Mouse (Mus musculus) megakaryocyte-erythroid progenitor cell, adult 5-6 weeks (primary cell): ENCODE measurements around the gene Gm28051. TPM values are rescaled to one million over a fixed set of nuclear protein-coding genes. Genes with fewer than 3 reads are reported as not detected.

Source experiments
- total RNA-seq, 2 experiments: library from RNA; stranded (forward) in 1 of 2; stranded (reverse) in 1 of 2; fragments of 200-1000, 215-1000 nt in 1 of 2; fragments of >200 nt in 1 of 2; fragmentation: Nextera tagmentation in 1 of 2; gene quantifications; 2 replicates each; pipeline ENCODE4 v1.2.3; 2014 to 2017

Gm28051 gene
- total RNA-seq, 2 experiments from 2014 or later = not detected

Other genes with a start within 250 kb of the Gm28051 start
- not detected in 2 replicates for gene Chga, start 202.8 kb downstream of the Gm28051 start, total RNA-seq (2014; fragmentation: Nextera tagmentation)
- gene Chga, start 202.8 kb downstream of the Gm28051 start, total RNA-seq (2017) = not detected in 2 replicates
- gene Itpk1, start 52.8 kb downstream of the Gm28051 start, total RNA-seq (2014; fragmentation: Nextera tagmentation) = 7.4 and 12.1 TPM in 2 replicates
- gene Itpk1, start 52.8 kb downstream of the Gm28051 start, total RNA-seq (2017) = 4.9 and 6.5 TPM in 2 replicates
- 3.8 and 8.2 TPM in 2 replicates for gene Moap1, start 14.1 kb downstream of the Gm28051 start, total RNA-seq (2014; fragmentation: Nextera tagmentation)
- 11.5 and 15.8 TPM in 2 replicates for gene Moap1, start 14.1 kb downstream of the Gm28051 start, total RNA-seq (2017)
- 9.2 and 13.8 TPM in 2 replicates for gene Tmem251, start 14.0 kb downstream of the Gm28051 start, total RNA-seq (2014; fragmentation: Nextera tagmentation)
- gene Tmem251, start 14.0 kb downstream of the Gm28051 start, total RNA-seq (2017) = 8.1 and 10.8 TPM in 2 replicates
- gene Gon7, start within 50 bp of the Gm28051 start, total RNA-seq (2014; fragmentation: Nextera tagmentation) = 12.2 and 21.1 TPM in 2 replicates
- 25.5 and 28.1 TPM in 2 replicates for gene Gon7, start within 50 bp of the Gm28051 start, total RNA-seq (2017)
- 40.2 and 46.4 TPM in 2 replicates for gene Ubr7, start 202 bp upstream of the Gm28051 start, total RNA-seq (2014; fragmentation: Nextera tagmentation)
- gene Ubr7, start 202 bp upstream of the Gm28051 start, total RNA-seq (2017) = 65.0 and 72.8 TPM in 2 replicates
- 13.8 and 15.9 TPM in 2 replicates for gene Gm20604, start 907 bp upstream of the Gm28051 start, total RNA-seq (2014; fragmentation: Nextera tagmentation)
- 11.9 and 14.0 TPM in 2 replicates for gene Gm20604, start 907 bp upstream of the Gm28051 start, total RNA-seq (2017)
- 17.1 and 22.9 TPM in 2 replicates for gene Btbd7, start 120.7 kb upstream of the Gm28051 start, total RNA-seq (2014; fragmentation: Nextera tagmentation)
- 21.7 and 21.9 TPM in 2 replicates for gene Btbd7, start 120.7 kb upstream of the Gm28051 start, total RNA-seq (2017)
- gene Cox8c, start 141.6 kb upstream of the Gm28051 start, total RNA-seq (2014; fragmentation: Nextera tagmentation) = not detected in 2 replicates
- not detected in 2 replicates for gene Cox8c, start 141.6 kb upstream of the Gm28051 start, total RNA-seq (2017)
- 0.07 TPM in 1 of 2 replicates, not detected in the other for gene Unc79, start 191.1 kb upstream of the Gm28051 start, total RNA-seq (2014; fragmentation: Nextera tagmentation)
- 0.05 TPM in 1 of 2 replicates, not detected in the other for gene Unc79, start 191.1 kb upstream of the Gm28051 start, total RNA-seq (2017)